Mouse (Mus musculus): ENCODE measurements around the gene Mmp2.

- TF ChIP-seq CTCF (conservative IDR thresholded peaks at IDR 0.05; ENCODE audit: low read length) = no peak
- no peak for TF ChIP-seq NANOG (IDR thresholded peaks at IDR 0.05; ENCODE audit: borderline replicate concordance, low read length)
- TF ChIP-seq POU5F1 (IDR thresholded peaks at IDR 0.05; ENCODE audit: borderline replicate concordance, low read length) = no peak
These were observed 70.7 kb downstream of the Mmp2 start for GRCm38 (mm10) chr8:92897794-92898193.
